22 mouse cellular contexts compared by ENCODE assay signal in genomic region chr4:119572682-119573081, GRCm38 (mm10).
"Had no signal": no experiment of that assay in that cellular context is flagged by ENCODE, and none has a peak within 500 bp of the region (broad histone marks: within the 10 kb centered on the region; RNA-seq: fewer than 3 reads in every experiment).

No protein-coding gene starts in this region.

- H3K9me3 ChIP-seq: limb, embryonic 10.5 days; limb, embryonic 13.5 days; liver, embryonic 12.5 days; liver, embryonic 15.5 days; lung, embryonic 15.5 days; midbrain, embryonic 12.5 days; midbrain, embryonic 15.5 days; neural tube, embryonic 12.5 days; neural tube, embryonic 15.5 days had no signal

- H3K4me3 ChIP-seq: limb, embryonic 10.5 days; limb, embryonic 13.5 days; liver, embryonic 12.5 days; liver, embryonic 15.5 days; lung, embryonic 15.5 days; midbrain, embryonic 12.5 days; midbrain, embryonic 15.5 days; neural tube, embryonic 12.5 days; neural tube, embryonic 15.5 days had no signal

- H3K4me1 ChIP-seq: limb, embryonic 10.5 days; limb, embryonic 13.5 days; liver, embryonic 12.5 days; liver, embryonic 15.5 days; lung, embryonic 15.5 days; midbrain, embryonic 12.5 days; midbrain, embryonic 15.5 days; neural tube, embryonic 12.5 days; neural tube, embryonic 15.5 days had no signal

- H3K4me2 ChIP-seq: limb, embryonic 13.5 days; liver, embryonic 12.5 days; liver, embryonic 15.5 days; lung, embryonic 15.5 days; midbrain, embryonic 12.5 days; midbrain, embryonic 15.5 days; neural tube, embryonic 12.5 days; neural tube, embryonic 15.5 days had no signal

- H3K36me3 ChIP-seq: lung, embryonic 15.5 days; midbrain, embryonic 15.5 days; neural tube, embryonic 15.5 days had no signal

- H3K9ac ChIP-seq: limb, embryonic 13.5 days; liver, embryonic 12.5 days; liver, embryonic 15.5 days; lung, embryonic 15.5 days; midbrain, embryonic 12.5 days; midbrain, embryonic 15.5 days; neural tube, embryonic 12.5 days; neural tube, embryonic 15.5 days had no signal

- H3K27ac ChIP-seq: limb, embryonic 10.5 days; limb, embryonic 13.5 days; liver, embryonic 12.5 days; liver, embryonic 15.5 days; lung, embryonic 15.5 days; midbrain, embryonic 12.5 days; midbrain, embryonic 15.5 days; neural tube, embryonic 12.5 days; neural tube, embryonic 15.5 days; stomach, postnatal 0 days had no signal

- DNase-seq: kidney, postnatal 14 days; kidney, postnatal 4 days; liver; lung, adult 18-20 months; lung, postnatal 10 days; lung, postnatal 36 days; right cerebral cortex, adult 18-20 months; right cerebral cortex, postnatal 14 days; right cerebral cortex, postnatal 4 days; thymus, adult 2 months; thymus, postnatal 14 days; thymus, postnatal 4 days had no signal

- ATAC-seq: liver, embryonic 12.5 days; midbrain, embryonic 15.5 days had no signal

- H3K27me3 ChIP-seq: limb, embryonic 13.5 days; liver, embryonic 12.5 days; liver, embryonic 15.5 days; lung, embryonic 15.5 days; midbrain, embryonic 12.5 days; midbrain, embryonic 15.5 days; neural tube, embryonic 12.5 days; neural tube, embryonic 15.5 days had no signal
